Mouse (Mus musculus): ENCODE data around the gene Mup22. TPM values are rescaled to one million over a fixed set of nuclear protein-coding genes. Genes with fewer than 3 reads are reported as not detected.
"Not testable (repeated sequence)": the region's sequence is repeated elsewhere in the genome, so short reads cannot be mapped to it uniquely, and the experiment has no call there.

The Mup22 gene
- not detected in 2 replicates for polyA plus RNA-seq (2016; fragmentation: Nextera tagmentation; extraction: Ambion mirVana)

DNA sequence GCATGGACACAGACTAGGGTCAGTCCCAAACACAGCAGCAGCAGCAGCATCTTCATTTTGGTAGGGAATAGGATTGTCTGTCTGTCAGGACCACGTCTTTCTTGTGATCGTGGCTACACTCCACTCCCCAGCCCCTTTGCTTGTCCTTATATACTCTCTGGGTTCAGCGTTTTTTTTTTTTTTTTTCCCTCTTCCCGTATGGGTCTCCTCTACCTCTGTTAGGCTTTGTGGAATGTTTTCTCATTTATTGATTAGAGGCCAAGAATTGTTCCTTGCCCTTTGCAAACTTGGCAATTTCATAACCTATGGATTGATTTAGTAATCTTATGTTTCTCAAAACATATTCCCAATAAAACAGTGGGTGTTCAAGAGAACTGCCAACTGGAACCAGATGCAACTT is at the start of gene Mup22:
TSS of gene Mup22 (minus strand) at position 101 of the 400 bp plus-strand sequence.
- H3K9me3 ChIP-seq (replicated peaks); H3K27ac ChIP-seq; ATAC-seq (ENCODE audit: low FRiP score); H3K4me3 ChIP-seq; H3K27me3 ChIP-seq; H3K4me2 ChIP-seq (replicated peaks); H3K4me1 ChIP-seq; H3K36me3 ChIP-seq; H3K9ac ChIP-seq: not testable (repeated sequence)
- WGBS = 84% methylated on average over 3 of the region's 4 CpGs

DNA sequence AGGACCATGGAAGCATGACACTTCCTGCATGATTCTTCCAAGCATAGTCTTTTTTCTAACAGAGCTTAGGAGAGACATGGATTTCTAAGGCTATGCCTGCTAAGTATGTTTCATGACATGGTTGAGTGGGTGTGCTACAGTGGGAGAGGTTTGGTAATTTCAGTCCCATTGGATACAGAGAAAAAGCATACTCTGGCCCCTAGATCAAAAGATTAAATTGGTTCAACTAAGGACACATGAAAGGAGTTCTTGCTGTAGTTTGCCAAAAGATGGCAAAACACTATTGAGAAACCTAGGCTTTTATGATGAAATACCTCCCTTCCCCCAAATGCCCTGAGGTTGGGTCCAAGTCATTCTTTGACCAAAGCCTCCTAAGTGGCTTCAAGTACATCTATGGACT is 19.6 kb upstream of the Mup22 start:
- not testable (repeated sequence) for H3K9me3 ChIP-seq (replicated peaks); H3K27ac ChIP-seq; H3K9ac ChIP-seq; H3K27me3 ChIP-seq; H3K4me3 ChIP-seq; ATAC-seq (ENCODE audit: low FRiP score); H3K4me2 ChIP-seq (replicated peaks); H3K36me3 ChIP-seq; H3K4me1 ChIP-seq

Other genes with a start within 250 kb of the Mup22 start
- gene Mup10, start 239.3 kb downstream of the Mup22 start, polyA plus RNA-seq (2016; fragmentation: Nextera tagmentation; extraction: Ambion mirVana) = not detected in 2 replicates
- not detected in 2 replicates for gene Mup11, start 159.1 kb downstream of the Mup22 start, polyA plus RNA-seq (2016; fragmentation: Nextera tagmentation; extraction: Ambion mirVana)
- gene Mup12, start 80.1 kb downstream of the Mup22 start, polyA plus RNA-seq (2016; fragmentation: Nextera tagmentation; extraction: Ambion mirVana) = not detected in 2 replicates

Measured in hindbrain, embryonic 12.5 days (tissue).